Mouse (Mus musculus) c-Kit-positive CD71-positive TER-119-positive erythroid progenitor cells, embryonic 14.5 days (primary cell): Measurements from ENCODE around the gene Sufu.

Experiments used
- DNase-seq: peaks from one replicate; pipeline ENCODE4 v3.0.0-alpha.2; 2013; ENCODE audit warnings: low spot score

Gene Sufu

GRCm38 (mm10) chr19:46466160-46466559 lies 69.5 kb downstream of the Sufu start:
- DNase-seq, result no peak

- no peak for DNase-seq
Measured at GRCm38 (mm10) chr19:46467051-46467503, 70.4 kb downstream of the Sufu start.

GRCm38 (mm10) chr19:46470364-46471240 lies 73.9 kb downstream of the Sufu start:
- DNase-seq, result no peak

- DNase-seq, result no peak
Measured at GRCm38 (mm10) chr19:46471324-46472093, 74.8 kb downstream of the Sufu start.

- DNase-seq, result no peak
Measured at GRCm38 (mm10) chr19:46477432-46477845, 80.7 kb downstream of the Sufu start.

- no peak for DNase-seq
Measured at GRCm38 (mm10) chr19:46478242-46478641, 81.5 kb downstream of the Sufu start.

- DNase-seq, result peak; percentile 40
Measured at GRCm38 (mm10) chr19:46478826-46479225, 82.1 kb downstream of the Sufu start.

- DNase-seq, result no peak
Measured at GRCm38 (mm10) chr19:46479306-46480075, 82.8 kb downstream of the Sufu start.

- no peak for DNase-seq
Measured at GRCm38 (mm10) chr19:46480624-46481345, 84.1 kb downstream of the Sufu start.

- no peak for DNase-seq
Measured at GRCm38 (mm10) chr19:46481352-46481751, 84.7 kb downstream of the Sufu start.

GRCm38 (mm10) chr19:46481756-46482155 lies 85.1 kb downstream of the Sufu start:
- DNase-seq, result no peak

GRCm38 (mm10) chr19:46482896-46483516 lies 86.3 kb downstream of the Sufu start:
- DNase-seq, result no peak

GRCm38 (mm10) chr19:46483701-46484328 lies 87.1 kb downstream of the Sufu start:
- no peak for DNase-seq

GRCm38 (mm10) chr19:46484518-46484917 lies 87.8 kb downstream of the Sufu start:
- DNase-seq, result no peak

- DNase-seq, result no peak
Measured at GRCm38 (mm10) chr19:46485847-46486246, 89.2 kb downstream of the Sufu start.

- no peak for DNase-seq
Measured at GRCm38 (mm10) chr19:46486709-46487108, 90.0 kb downstream of the Sufu start.

GRCm38 (mm10) chr19:46489448-46489847 lies 92.8 kb downstream of the Sufu start:
- DNase-seq, result no peak

- no peak for DNase-seq
Measured at GRCm38 (mm10) chr19:46490634-46491033, 93.9 kb downstream of the Sufu start.

GRCm38 (mm10) chr19:46495136-46495535 lies 98.4 kb downstream of the Sufu start:
- no peak for DNase-seq

- DNase-seq, result no peak
Measured at GRCm38 (mm10) chr19:46497230-46497629, 100.5 kb downstream of the Sufu start.

- no peak for DNase-seq
Measured at GRCm38 (mm10) chr19:46499539-46499835, 102.8 kb downstream of the Sufu start.
